Mouse (Mus musculus) limb, embryonic 13.5 days (tissue): Measurements from ENCODE around the gene Spon1. TPM values are rescaled to one million over a fixed set of nuclear protein-coding genes. Genes with fewer than 3 reads are reported as not detected.

Experiments used
- ATAC-seq: fragments of 200-750 bp; cut with Nextera tagmentation; 2 replicates; pipeline ENCODE4 v1.8.0; 2017; ENCODE audit warnings: low read depth, moderate number of reproducible peaks, moderate TSS enrichment; ENCODE audit not compliant: low FRiP score
- H3K27ac ChIP-seq: fragments of 300-500 bp; sonication (generic); 2 replicates; pipeline ENCODE4 v1.5.1; 2015; ENCODE audit warnings: inconsistent platforms, mild to moderate bottlenecking, moderate library complexity
- H3K27me3 ChIP-seq: fragments of 300-500 bp; sonication (generic); 2 replicates; pipeline ENCODE4 v1.6.1; 2015; ENCODE audit warnings: mild to moderate bottlenecking, inconsistent platforms
- H3K36me3 ChIP-seq: fragments of 300-500 bp; sonication (generic); 2 replicates; pipeline ENCODE4 v1.6.1; 2015; ENCODE audit warnings: inconsistent platforms, mild to moderate bottlenecking, moderate library complexity
- H3K4me1 ChIP-seq: fragments of 300-500 bp; sonication (generic); 2 replicates; pipeline ENCODE4 v1.6.1; 2015; ENCODE audit warnings: inconsistent platforms
- H3K4me2 ChIP-seq: fragments of 300-500 bp; sonication (generic); replicated peaks from 2 replicates; pipeline ENCODE4 v1.6.1; 2015; ENCODE audit warnings: inconsistent platforms, mild to moderate bottlenecking, moderate library complexity
- H3K4me3 ChIP-seq: fragments of 300-500 bp; sonication (generic); 2 replicates; pipeline ENCODE4 v1.5.1; 2015; ENCODE audit warnings: moderate library complexity, mild to moderate bottlenecking, inconsistent platforms
- H3K9ac ChIP-seq: fragments of 300-500 bp; sonication (generic); 2 replicates; pipeline ENCODE4 v1.6.1; 2015; ENCODE audit warnings: mild to moderate bottlenecking, inconsistent platforms
- H3K9me3 ChIP-seq: fragments of 300-500 bp; sonication (generic); 2 replicates; pipeline ENCODE4 v1.6.1; 2016; ENCODE audit warnings: inconsistent platforms
- WGBS: fragments of 180-500 bp; shearing (Covaris S2); methylation state at CpG from one replicate; pipeline ENCODE4 v1.1.7; 2015; 5-methylcytosine and 5-hydroxymethylcytosine counted together
- polyA plus RNA-seq: library from polyadenylated mRNA; unstranded; fragments of >200 nt; fragmentation: Nextera tagmentation; extraction: Ambion mirVana; gene quantifications from 2 replicates; pipeline ENCODE4 v1.2.1, GENCODE M21; 2015

Gene Spon1
- polyA plus RNA-seq, 1 experiment from 2014 or later, result 9.9 TPM

DNA sequence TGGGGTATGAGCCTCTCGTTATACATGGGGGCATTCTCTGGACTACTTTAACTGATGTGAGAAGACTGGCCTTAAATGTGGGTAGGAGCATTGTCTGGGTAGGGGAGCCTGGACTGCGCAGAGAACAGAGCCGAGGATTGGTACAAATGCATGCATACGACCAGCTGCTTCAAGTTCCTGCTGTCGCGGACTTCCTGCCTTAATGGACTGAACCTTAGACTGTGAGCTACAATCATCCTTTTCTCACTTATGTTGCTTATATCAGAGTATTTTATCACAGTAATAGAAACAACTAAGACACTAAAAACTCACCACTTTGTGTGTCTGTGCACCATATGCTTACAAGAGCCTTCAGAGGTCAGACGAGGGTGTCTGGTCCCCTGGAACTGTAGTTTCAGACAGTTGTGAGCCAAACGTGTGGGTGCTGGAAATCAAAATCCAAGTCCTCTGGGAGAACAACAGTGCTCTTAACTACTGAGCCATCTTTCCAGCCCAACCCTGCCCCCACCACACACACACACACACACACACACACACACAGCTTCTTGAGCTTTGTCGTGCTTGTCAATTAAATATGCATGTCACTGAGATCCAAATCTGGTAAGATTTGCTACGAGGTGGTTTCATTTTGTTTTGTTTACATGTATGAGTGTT, 325.2 kb downstream of the Spon1 start:
- H3K9me3 ChIP-seq, result no peaks in the 10 kb centered on the region
- H3K27ac ChIP-seq, result no peak overlapping the region
- H3K9ac ChIP-seq, result no peak overlapping the region
- no peak for ATAC-seq
- H3K4me1 ChIP-seq, result peaks cover 23% of the 10 kb centered on the region
- H3K4me3 ChIP-seq, result no peak overlapping the region
- H3K4me2 ChIP-seq, result no peak overlapping the region
- no peaks in the 10 kb centered on the region for H3K36me3 ChIP-seq
- 54% methylated on average over 10 of the region's 10 CpGs for WGBS
- H3K27me3 ChIP-seq, result no peaks in the 10 kb centered on the region
